Mouse (Mus musculus): ENCODE measurements around the gene Fbxw7. TPM values are rescaled to one million over a fixed set of nuclear protein-coding genes. Genes with fewer than 3 reads are reported as not detected.

Fbxw7 gene
- total RNA-seq, 1 experiment from 2014 or later: 40.5 TPM

GRCm38 (mm10) chr3:84867434-84867975 is 52.4 kb downstream of the Fbxw7 start:
- no peak for ATAC-seq (ENCODE audit: extremely low read depth, insufficient number of reproducible peaks, low FRiP score, poor library complexity, severe bottlenecking)

DNA sequence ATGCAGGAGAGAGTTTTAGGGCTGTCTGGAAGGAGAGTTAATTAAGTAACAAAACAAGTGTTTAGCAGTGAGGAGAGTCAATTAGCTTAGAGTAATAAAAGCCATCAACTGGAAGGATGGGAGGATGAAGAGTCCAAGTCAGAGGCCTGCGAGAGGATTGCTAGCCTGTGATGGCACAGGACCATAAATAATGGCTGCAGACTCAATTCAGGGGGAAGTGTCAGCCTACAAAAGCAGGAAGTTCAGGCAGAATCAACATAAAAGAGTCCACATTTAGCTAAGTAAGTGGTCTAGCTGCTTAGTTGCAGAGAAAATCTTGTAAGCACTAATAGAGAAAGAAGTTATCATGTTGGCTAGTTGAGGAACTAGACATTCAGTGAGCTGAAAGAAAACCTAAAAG is 52.9 kb downstream of the Fbxw7 start:
- no peak for ATAC-seq (ENCODE audit: extremely low read depth, insufficient number of reproducible peaks, low FRiP score, poor library complexity, severe bottlenecking)

GRCm38 (mm10) chr3:84870126-84870525 is 55.1 kb downstream of the Fbxw7 start:
- no peak for ATAC-seq (ENCODE audit: extremely low read depth, insufficient number of reproducible peaks, low FRiP score, poor library complexity, severe bottlenecking)

- no peak for ATAC-seq (ENCODE audit: extremely low read depth, insufficient number of reproducible peaks, low FRiP score, poor library complexity, severe bottlenecking)
Measured at GRCm38 (mm10) chr3:84875306-84875705, 60.2 kb downstream of the Fbxw7 start.

DNA sequence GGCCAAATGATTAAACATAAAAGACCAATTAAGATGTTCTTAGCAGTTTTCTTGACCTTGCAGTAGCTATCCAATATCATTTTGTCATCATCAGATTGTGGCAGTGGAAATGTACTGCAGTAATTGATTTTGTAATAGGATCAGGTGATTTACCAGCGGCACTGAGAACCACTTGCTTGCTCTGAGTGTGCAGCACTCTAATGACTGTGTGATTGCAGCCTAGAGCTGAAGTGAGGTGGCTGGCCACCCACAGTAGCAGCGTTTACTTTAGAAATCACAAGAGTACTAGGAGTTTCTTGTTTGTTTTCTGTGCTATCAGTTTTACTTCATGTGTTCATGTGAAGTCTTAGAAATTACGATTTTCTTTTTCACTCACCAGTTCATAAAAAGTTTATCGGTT is 61.1 kb downstream of the Fbxw7 start:
- ATAC-seq (ENCODE audit: extremely low read depth, insufficient number of reproducible peaks, low FRiP score, poor library complexity, severe bottlenecking): no peak

DNA sequence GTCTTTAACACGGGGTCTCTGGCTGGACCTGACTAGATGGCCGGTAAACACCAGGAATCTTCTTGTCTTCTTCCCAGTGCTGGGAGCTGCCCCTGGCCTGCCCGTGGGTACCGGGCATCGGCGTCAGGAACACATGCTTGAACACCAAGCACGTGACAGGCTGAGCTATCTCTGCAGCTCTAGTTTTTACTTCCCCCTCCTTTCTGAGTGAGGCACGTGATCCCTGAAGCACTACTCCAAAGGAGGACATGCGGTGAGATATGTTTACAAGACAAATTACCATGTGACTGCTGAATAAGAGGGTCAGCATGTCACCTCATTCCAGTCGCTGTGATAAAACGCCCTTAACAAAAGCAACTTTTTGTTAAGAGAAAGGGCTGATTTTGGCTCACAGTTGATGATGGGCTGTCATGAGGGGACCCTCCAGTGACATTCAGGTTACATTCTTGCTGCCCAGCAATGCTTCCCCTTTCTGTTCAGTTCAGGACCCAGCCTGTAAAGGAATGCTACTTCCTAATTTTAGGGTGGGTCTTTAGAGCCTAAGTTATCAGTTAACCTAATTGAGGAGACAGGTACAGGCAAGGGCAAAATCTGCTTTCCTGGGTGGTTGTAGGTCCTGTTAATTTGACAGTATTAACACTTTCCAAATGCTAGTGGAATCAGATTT is 68.9 kb downstream of the Fbxw7 start:
- peak; percentile 81 for ATAC-seq (ENCODE audit: extremely low read depth, insufficient number of reproducible peaks, low FRiP score, poor library complexity, severe bottlenecking)

- no peak for ATAC-seq (ENCODE audit: extremely low read depth, insufficient number of reproducible peaks, low FRiP score, poor library complexity, severe bottlenecking)
Measured at GRCm38 (mm10) chr3:84889648-84890047, 74.6 kb downstream of the Fbxw7 start.

DNA sequence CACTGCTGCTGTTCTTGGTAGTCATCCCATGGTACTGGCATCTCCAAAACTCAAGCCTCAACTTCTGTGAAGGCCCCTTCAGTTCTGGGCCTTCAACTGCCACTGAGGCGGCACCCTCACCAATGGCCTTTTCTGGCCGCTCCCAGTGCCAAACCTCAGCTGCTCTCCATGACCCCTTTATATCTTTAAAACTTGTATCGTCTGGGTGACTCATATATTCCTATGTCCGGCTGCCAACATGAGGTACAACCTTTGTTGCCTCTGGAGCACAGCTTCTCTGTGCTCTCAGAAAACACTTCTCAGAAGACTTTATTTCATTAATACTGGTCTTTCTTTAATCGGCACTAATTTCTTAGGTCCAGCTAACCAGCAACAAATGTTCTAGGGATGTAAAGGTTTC is 75.9 kb downstream of the Fbxw7 start:
- ATAC-seq (ENCODE audit: extremely low read depth, insufficient number of reproducible peaks, low FRiP score, poor library complexity, severe bottlenecking): no peak

GRCm38 (mm10) chr3:84897952-84898351 is 82.9 kb downstream of the Fbxw7 start:
- no peak for ATAC-seq (ENCODE audit: extremely low read depth, insufficient number of reproducible peaks, low FRiP score, poor library complexity, severe bottlenecking)

GRCm38 (mm10) chr3:84906528-84906927 is 91.5 kb downstream of the Fbxw7 start:
- ATAC-seq (ENCODE audit: extremely low read depth, insufficient number of reproducible peaks, low FRiP score, poor library complexity, severe bottlenecking): peak; percentile 56; the same call in 1 of the 2 replicates

GRCm38 (mm10) chr3:84914284-84914683 is 99.2 kb downstream of the Fbxw7 start:
- no peak for ATAC-seq (ENCODE audit: extremely low read depth, insufficient number of reproducible peaks, low FRiP score, poor library complexity, severe bottlenecking)

DNA sequence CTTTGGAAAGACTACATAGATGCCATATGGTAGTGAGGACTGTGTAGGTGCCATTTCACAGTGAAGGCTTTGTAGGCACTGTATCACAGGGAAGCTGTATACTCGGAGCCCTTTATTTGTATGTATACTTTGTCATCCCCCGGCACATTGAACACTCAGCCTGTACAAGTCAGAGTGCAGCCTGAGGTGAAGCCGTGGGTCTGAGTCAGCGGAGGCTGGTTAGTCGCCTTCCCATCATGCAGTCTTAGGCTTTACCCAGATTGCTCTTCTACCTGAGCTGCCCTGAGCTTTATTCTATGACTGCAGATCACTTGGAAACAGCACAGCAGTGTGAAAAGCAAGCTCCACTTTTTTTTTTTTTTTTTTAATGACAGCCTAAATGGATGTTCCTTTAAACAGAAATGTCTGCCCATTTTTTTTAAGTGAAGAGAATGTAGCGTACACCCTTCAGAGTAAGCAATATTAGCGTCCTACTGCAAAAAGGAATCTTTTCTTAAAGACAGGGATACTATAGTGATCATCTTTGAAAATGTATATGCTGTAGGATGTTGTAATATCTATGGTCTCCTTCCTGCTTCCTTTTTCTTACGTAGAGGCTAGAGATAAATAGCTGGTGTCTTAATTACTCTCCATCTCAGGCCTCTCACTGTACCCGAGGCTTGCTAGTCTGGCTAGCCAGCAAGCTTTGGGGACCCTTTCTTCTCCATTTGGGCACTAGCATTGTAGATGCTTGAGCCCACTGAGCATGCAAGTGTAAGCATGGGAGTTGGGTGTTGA is 103.0 kb downstream of the Fbxw7 start:
- ATAC-seq (ENCODE audit: extremely low read depth, insufficient number of reproducible peaks, low FRiP score, poor library complexity, severe bottlenecking): no peak

- no peak for ATAC-seq (ENCODE audit: extremely low read depth, insufficient number of reproducible peaks, low FRiP score, poor library complexity, severe bottlenecking)
Measured at GRCm38 (mm10) chr3:84921704-84922420, 106.8 kb downstream of the Fbxw7 start.

DNA sequence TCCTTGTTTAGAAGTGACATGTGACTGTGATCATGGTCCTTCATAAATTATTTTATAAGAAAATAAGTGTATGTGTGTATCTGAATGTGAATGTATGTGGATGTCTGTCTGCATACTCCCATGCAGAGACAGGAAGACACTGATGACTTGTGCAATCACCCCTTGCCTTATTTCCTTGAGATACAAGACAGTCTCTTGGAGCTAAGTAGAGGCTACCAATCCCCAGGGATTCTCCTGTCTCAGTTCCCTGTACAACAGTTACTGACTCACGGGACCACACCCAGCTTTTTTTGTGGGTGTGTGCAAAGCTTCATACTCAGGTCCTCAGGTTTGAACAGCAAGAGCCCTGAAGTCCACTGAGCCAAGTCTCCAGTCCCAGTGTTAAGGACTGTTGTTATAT is 108.2 kb downstream of the Fbxw7 start:
- no peak for ATAC-seq (ENCODE audit: extremely low read depth, insufficient number of reproducible peaks, low FRiP score, poor library complexity, severe bottlenecking)

DNA sequence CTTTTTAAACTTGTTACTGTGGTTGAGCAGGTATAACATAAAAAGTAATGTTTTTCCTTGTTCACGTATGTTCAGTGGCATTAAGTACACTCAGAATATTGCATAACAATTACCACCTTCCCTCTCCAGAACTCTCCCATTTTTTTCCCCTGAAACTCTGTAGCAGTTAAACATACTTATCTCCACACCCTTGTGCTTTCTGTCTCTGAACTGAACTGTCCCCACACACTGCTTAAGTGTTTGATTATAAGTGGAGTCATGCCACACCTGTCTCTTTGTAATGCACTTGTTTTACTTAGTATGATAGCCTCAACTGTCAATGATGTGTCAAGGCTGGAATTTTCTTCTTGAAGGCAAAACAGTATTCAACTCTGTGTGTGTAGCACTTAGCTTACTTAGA is 108.6 kb downstream of the Fbxw7 start:
- no peak for ATAC-seq (ENCODE audit: extremely low read depth, insufficient number of reproducible peaks, low FRiP score, poor library complexity, severe bottlenecking)

GRCm38 (mm10) chr3:84925229-84925628 is 110.2 kb downstream of the Fbxw7 start:
- no peak for ATAC-seq (ENCODE audit: extremely low read depth, insufficient number of reproducible peaks, low FRiP score, poor library complexity, severe bottlenecking)

DNA sequence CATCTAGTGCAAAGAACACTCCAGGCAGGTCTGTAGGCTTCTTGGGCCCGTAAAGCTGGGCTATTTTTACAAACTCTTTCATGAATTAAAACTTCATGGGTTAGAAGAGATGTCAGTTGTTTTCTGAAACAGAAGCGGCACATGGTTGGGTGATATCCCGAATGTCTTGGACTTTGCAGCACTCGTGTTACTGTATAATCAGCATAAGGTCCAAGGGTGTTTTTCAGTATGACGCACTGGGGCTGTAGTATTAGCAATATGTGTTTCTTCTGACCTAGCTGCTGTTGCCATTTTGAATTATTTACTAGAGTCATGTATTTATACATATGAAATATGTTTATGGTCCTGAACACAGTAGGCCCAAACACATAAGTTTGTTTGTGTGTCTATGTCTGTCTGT is 111.1 kb downstream of the Fbxw7 start:
- no peak for ATAC-seq (ENCODE audit: extremely low read depth, insufficient number of reproducible peaks, low FRiP score, poor library complexity, severe bottlenecking)

GRCm38 (mm10) chr3:84927168-84927794 is 112.2 kb downstream of the Fbxw7 start:
- no peak for ATAC-seq (ENCODE audit: extremely low read depth, insufficient number of reproducible peaks, low FRiP score, poor library complexity, severe bottlenecking)

DNA sequence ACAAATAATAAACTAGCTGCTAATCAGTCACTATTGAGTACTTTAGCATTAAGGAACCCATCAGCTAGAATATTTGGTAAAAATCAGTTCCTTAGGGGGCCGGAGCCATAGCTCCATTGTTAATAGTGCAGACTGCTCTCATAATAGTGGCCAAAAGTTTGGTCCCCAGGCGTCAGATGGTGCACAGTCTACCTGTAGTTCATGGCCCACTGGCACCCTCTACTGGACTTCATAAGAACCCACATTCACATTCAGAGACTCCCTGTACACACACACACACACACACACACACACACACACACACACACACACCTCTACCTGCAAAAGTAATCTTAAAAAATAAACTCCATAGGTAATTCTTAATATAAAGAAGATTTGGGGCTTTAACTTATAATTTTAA is 112.8 kb downstream of the Fbxw7 start:
- no peak for ATAC-seq (ENCODE audit: extremely low read depth, insufficient number of reproducible peaks, low FRiP score, poor library complexity, severe bottlenecking)
